Mouse (Mus musculus) 416B (cell line): ENCODE measurements around the gene Ppp6r3.

ENCODE experiments used
- DNase-seq: peaks from one replicate; pipeline ENCODE4 v3.0.0; 2011; ENCODE audit warnings: low read depth

Gene Ppp6r3

GRCm38 (mm10) chr19:3434641-3435040 is 140.9 kb downstream of the Ppp6r3 start:
- no peak for DNase-seq

GRCm38 (mm10) chr19:3434124-3434523 is 141.4 kb downstream of the Ppp6r3 start:
- no peak for DNase-seq

GRCm38 (mm10) chr19:3431969-3432368 is 143.6 kb downstream of the Ppp6r3 start:
- no peak for DNase-seq

GRCm38 (mm10) chr19:3431066-3431465 is 144.5 kb downstream of the Ppp6r3 start:
- no peak for DNase-seq

DNA sequence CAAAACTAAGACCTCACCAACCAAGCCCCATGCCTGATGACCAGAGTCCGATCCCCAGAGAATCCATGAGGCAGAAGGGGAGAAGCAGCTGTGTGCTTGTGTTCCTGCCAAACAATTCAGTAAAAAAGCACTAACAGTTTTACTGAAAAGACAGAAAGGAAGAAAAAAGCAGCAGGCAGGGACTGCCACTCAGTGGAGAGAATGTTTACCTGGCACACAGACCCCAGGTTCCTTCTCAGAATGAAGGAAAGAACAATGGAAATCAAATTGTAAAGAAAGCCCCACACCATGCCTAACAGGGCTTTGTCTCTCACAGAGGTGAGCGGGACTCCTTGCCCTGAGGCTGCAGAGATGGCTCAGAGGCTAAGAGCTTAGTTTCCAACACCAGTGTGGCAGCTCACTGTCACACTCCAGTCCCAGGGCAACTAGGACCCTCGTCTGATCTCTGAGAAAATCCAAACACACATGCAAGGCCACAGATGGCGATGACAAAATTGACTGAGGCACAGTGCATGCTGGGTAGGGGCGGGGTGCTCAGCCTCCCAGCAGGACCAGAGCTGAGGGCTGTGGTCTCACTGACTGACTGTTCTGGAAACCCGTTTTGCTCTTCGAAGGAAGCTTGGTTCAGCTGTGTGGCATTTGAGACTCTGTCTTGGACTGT is 146.3 kb downstream of the Ppp6r3 start:
- no peak for DNase-seq

DNA sequence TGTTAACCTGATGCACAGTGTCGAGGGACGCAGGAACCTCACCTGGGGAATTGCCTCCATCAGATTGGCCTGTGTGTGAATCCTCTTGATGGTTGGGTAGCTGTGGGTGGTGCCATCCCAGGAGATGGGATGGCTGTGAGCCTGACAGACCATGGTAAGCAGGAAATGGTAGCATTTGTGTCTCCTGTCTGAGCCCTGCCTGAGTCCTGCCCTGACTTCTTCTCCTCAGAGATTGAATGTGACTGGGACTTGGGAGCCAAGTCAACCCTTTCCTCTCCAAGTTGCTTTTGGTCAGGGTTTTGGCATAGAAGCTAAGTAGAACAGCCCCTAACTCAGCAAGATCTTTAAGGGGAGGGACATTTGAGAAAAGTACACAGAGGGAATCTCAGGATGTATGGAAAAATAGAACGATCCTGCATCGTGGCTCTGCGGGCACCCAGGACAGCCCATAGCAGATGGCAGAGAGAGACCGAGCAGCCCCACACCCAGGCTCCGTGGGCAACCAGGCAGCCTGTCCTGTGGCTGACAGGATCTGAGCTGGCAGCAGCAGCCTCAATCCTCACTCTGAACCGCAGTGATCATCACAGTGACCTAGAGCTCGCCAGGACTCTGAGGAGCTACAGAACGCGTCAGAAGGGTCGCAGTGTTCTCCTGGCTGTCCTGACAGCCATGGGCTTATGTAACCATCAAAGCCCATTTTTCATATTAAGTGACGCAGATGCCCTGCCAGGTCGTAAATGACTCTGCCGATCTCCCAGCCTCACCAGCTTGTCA is 147.3 kb downstream of the Ppp6r3 start:
- DNase-seq, result no peak

DNA sequence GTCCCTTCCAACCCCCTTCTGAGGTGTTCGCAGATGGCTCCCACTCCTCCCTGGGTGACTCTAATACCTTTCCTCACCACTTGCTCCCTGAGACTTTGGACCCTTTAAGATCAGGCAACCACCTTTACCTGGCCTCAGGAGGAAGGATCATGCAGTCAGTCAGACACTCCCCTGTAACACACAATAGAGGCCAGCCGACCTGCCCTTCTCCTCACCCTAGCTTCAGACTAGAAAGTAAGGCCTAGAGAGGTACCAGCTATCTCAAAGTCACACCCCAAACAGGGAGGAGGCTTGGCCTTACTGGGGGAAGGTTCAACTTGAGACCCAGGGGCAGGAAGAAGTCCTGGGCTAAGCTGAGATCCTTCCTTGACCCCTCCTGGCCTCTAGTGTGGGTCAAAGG is 151.3 kb downstream of the Ppp6r3 start:
- no peak for DNase-seq

DNA sequence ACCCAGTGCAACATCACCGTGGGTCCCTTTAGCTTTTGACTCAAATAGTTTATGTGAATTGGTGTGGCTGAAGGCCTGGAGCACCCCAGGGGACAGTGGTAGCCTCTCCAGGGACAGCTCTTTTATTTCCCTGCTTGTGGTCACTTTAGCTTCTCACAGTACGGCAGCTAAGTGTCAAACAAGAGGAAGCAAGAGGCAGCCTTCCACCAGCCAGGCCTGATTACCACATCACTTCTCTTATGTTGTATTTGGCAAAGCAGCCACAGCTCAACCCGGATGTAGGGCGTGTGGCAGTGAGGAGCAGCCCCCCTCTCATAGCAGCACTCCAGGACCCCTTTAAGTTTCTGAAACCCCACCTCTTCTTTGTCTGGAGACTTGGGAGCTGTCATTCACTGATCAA is 152.6 kb downstream of the Ppp6r3 start:
- DNase-seq, result peak; percentile 62

DNA sequence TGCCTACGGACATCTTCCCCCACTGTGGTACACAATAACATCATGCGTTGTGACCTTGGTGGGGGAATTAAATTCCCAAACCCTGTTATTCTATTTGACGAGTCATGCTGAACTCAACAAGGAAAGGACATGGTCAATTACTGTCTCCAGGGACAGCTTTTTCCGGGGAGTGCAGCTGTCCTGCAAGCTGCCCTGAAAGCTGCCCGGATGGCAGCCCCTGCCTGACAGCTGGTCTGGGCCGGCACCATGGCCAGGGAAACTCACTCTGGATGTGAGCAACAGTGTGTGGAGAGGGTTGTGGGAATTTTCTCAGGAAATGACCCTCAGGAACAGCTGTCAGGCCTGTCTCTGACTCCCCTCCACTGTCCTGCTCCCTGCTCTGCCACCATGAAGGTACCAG is 153.1 kb downstream of the Ppp6r3 start:
- DNase-seq, result no peak

DNA sequence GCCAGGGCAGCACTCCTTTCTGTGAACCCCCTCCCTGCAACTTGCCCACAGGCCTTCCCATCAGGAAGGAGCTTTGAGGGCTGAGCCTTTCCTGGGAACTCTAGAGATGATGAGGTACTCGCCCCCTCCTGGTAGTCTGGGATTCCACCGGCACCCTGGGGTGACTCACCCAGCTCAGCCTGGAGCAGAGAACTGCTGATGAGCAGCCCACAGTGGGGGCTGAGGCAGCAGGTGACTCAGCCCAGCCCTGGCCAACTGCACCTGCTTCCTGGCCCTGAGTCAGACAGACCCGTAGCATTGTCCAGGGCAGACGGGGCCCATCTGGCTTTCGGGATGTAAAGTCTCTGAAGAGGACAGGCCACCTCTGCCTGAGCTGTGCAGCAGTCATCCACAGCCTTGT is 156.3 kb downstream of the Ppp6r3 start:
- DNase-seq, result peak; percentile 56

- DNase-seq, result no peak
These were observed 161.2 kb downstream of the Ppp6r3 start, which contains the start of gene Gal for GRCm38 (mm10) chr19:3414268-3414733. TSS of gene Gal (minus strand) at chr19:3414544.

- DNase-seq, result no peak
These were observed 169.8 kb downstream of the Ppp6r3 start for GRCm38 (mm10) chr19:3405531-3406281.
